Mouse (Mus musculus) hindbrain, embryonic 12.5 days (tissue): ENCODE results near the gene Snx5. TPM values are rescaled to one million over a fixed set of nuclear protein-coding genes. Genes with fewer than 3 reads are reported as not detected.

Experiments used
- ATAC-seq: fragments of 200-750 bp; cut with Nextera tagmentation; 2 replicates; pipeline ENCODE4 v1.8.0; 2017; ENCODE audit warnings: moderate TSS enrichment; ENCODE audit not compliant: low FRiP score
- H3K27ac ChIP-seq: fragments of 300-500 bp; sonication (generic); 2 replicates; pipeline ENCODE4 v1.5.1; 2016; ENCODE audit warnings: mild to moderate bottlenecking
- H3K27me3 ChIP-seq: fragments of 300-500 bp; sonication (generic); 2 replicates; pipeline ENCODE4 v1.6.1; 2016; ENCODE audit warnings: mild to moderate bottlenecking
- H3K36me3 ChIP-seq: fragments of 300-500 bp; sonication (generic); 2 replicates; pipeline ENCODE4 v1.6.1; 2016; ENCODE audit warnings: mild to moderate bottlenecking
- H3K4me1 ChIP-seq: fragments of 300-500 bp; sonication (generic); 2 replicates; pipeline ENCODE4 v1.6.1; 2016
- H3K4me2 ChIP-seq: fragments of 300-500 bp; sonication (generic); replicated peaks from 2 replicates; pipeline ENCODE4 v1.6.1; 2016; ENCODE audit warnings: mild to moderate bottlenecking
- H3K4me3 ChIP-seq: fragments of 300-500 bp; sonication (generic); 2 replicates; pipeline ENCODE4 v1.5.1; 2016; ENCODE audit warnings: mild to moderate bottlenecking
- H3K9ac ChIP-seq: fragments of 300-500 bp; sonication (generic); 2 replicates; pipeline ENCODE4 v1.6.1; 2016; ENCODE audit warnings: mild to moderate bottlenecking, moderate library complexity
- H3K9me3 ChIP-seq: fragments of 300-500 bp; sonication (generic); replicated peaks from 2 replicates; pipeline ENCODE4 v1.6.1; 2016; ENCODE audit warnings: mild to moderate bottlenecking
- WGBS: fragments of 180-500 bp; shearing (Covaris S2); methylation state at CpG from one replicate; pipeline ENCODE4 v1.1.7; 2016; 5-methylcytosine and 5-hydroxymethylcytosine counted together
- polyA plus RNA-seq: library from polyadenylated mRNA; unstranded; fragments of >200 nt; fragmentation: Nextera tagmentation; extraction: Ambion mirVana; gene quantifications from 2 replicates; pipeline ENCODE4 v1.2.1, GENCODE M21; 2016

Gene Snx5
- polyA plus RNA-seq, 1 experiment from 2014 or later, result 93.0 TPM

DNA sequence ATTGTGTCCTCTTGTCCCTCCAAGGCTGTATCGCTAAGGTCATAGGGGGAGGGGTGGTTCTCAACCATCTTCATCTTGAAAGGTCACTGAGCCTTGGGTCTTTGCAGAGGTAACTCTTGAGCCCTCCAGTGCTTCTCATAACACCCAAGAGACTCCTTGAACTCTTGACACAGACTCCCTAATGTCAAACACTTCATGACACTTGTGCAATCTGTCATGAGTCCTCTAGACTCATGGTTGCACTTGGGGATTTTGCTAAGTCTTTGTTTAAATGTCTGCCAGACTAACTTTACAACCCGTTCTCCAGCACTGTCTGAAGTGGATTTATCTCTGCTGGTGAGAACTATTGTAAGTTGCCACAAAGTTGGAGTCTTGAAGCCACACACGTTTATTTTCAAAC, 61.3 kb downstream of the Snx5 start:
- H3K4me1 ChIP-seq, result 0 out of 2 replicates have a peak, but pooled peaks cover 2% of the 10 kb centered on the region

DNA sequence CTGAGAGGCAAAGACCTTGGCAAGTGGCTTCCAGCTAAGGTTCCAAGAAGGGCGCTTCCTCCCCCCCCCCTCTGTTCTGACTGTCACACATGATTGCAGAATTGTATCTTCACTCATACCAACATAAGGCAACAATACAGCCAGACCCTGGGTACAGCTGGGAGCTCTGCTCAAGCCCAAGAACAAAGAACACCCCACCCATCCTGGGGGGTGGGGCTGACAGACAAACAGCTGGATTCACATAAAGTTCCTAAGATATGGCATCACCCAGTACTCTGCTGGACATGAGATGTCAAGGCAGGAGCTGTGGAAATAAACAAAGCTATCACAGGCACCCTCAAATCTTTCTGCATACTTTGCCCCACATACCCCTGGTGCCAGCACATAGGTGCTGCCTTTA, 63.3 kb downstream of the Snx5 start:
- Histone ChIP-seq H3K27me3 (no peaks in the 10 kb centered on the region), H3K27ac (no peak overlapping the region), H3K4me1 (peaks cover 6% of the 10 kb centered on the region; the same call in 1 of the 2 replicates), H3K4me2 (no peak overlapping the region), H3K4me3 (no peak overlapping the region), H3K36me3 (no peaks in the 10 kb centered on the region), H3K9ac (no peak overlapping the region), H3K9me3 (no peaks in the 10 kb centered on the region)
- WGBS, result 92% methylated on average over 1 of the region's 1 CpGs
- no peak for ATAC-seq

More for the DNA sequence above, 61.3 kb downstream of the Snx5 start:
- Histone ChIP-seq H3K27me3 (no peaks in the 10 kb centered on the region), H3K27ac (no peak overlapping the region), H3K36me3 (no peaks in the 10 kb centered on the region), H3K9ac (no peak overlapping the region), H3K4me2 (no peak overlapping the region), H3K4me3 (no peak overlapping the region), H3K9me3 (no peaks in the 10 kb centered on the region)
- no peak for ATAC-seq
- 84% methylated on average over 3 of the region's 3 CpGs for WGBS

DNA sequence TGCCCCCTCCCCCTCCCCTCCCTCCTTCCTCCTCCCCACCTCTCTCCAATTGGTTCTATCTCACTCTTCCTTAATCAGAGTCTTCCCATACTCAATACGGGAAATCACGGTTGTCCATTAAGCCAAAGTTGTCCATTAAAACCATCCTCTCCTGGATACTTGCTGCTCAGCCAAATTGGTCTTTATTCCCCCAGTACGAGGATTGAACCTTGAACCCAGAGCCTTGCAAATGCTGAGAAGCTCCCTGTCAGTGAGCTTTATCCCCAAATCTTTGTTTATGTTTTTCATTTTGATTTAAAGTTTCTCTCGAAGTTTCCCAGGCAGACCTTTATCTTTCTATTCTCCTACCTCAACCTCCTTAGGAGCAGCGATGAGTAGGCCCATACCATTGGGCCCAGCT, 67.7 kb downstream of the Snx5 start:
- Histone ChIP-seq H3K36me3 (no peaks in the 10 kb centered on the region), H3K4me3 (no peak overlapping the region), H3K27ac (no peak overlapping the region), H3K9me3 (no peaks in the 10 kb centered on the region), H3K9ac (no peak overlapping the region), H3K4me1 (peaks cover 6% of the 10 kb centered on the region; the same call in 1 of the 2 replicates), H3K4me2 (no peak overlapping the region), H3K27me3 (no peaks in the 10 kb centered on the region)
- ATAC-seq, result no peak
- 94% methylated on average over 5 of the region's 5 CpGs for WGBS

DNA sequence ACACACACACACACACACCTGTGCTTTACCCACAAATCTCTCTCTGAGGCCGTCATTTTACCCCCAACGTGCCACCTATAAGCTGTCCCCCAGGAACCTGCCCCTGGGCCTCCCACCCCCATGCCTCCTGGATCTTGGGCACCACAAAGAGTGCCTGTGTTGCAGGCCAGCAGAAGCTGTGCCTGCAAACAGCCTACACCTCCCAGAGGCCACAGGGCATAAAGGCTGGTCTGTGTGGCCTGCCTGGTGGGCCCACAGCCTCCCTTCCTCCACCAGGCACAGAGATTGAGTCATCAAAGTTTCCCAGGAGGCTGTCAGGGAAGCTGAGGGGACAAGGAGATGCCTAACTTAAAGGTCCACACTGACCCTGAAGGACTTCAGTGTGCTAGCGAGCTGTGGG, 68.1 kb downstream of the Snx5 start:
- H3K27ac ChIP-seq, result no peak overlapping the region
- H3K4me3 ChIP-seq, result no peak overlapping the region
- no peaks in the 10 kb centered on the region for H3K9me3 ChIP-seq
- no peak overlapping the region for H3K9ac ChIP-seq
- H3K36me3 ChIP-seq, result no peaks in the 10 kb centered on the region
- H3K4me2 ChIP-seq, result no peak overlapping the region
- WGBS, result 72% methylated on average over 3 of the region's 3 CpGs
- peaks cover 6% of the 10 kb centered on the region; the same call in 1 of the 2 replicates for H3K4me1 ChIP-seq
- ATAC-seq, result no peak
- no peaks in the 10 kb centered on the region for H3K27me3 ChIP-seq

DNA sequence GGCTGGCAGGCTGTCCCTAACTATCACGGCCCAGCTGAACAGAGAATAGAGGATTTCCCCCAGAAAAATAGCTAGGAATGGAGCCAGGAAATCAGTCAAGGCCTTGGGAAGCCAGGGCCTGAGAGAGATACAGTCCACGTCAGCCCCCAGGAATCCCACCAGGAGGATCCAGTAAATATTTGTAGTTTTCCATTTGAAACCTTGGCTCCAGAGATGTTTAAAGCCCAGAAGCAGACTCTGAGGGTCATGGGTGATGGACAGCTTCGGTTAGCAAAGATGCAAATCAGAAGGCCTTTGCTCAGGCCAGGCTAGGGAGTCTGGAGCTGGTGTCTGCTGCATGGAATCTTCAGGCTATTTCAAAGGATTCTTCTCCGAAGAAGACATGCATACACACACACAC, 68.6 kb downstream of the Snx5 start:
- Histone ChIP-seq H3K9me3 (no peaks in the 10 kb centered on the region), H3K36me3 (no peaks in the 10 kb centered on the region), H3K27ac (no peak overlapping the region), H3K27me3 (no peaks in the 10 kb centered on the region), H3K4me2 (no peak overlapping the region), H3K4me3 (no peak overlapping the region), H3K9ac (no peak overlapping the region), H3K4me1 (peaks cover 4% of the 10 kb centered on the region; the same call in 1 of the 2 replicates)
- no peak for ATAC-seq
- 77% methylated on average over 4 of the region's 4 CpGs for WGBS

Other genes starting within 250 kb of the Snx5 start
- not detected in 2 replicates for gene Banf2, start 237.8 kb downstream of the Snx5 start, polyA plus RNA-seq
- gene Mgme1, start 243 bp downstream of the Snx5 start, polyA plus RNA-seq, result 15.4 and 16.2 TPM in 2 replicates
- gene Ovol2, start 61.2 kb upstream of the Snx5 start, polyA plus RNA-seq, result 0.44 and 1.3 TPM in 2 replicates
- 37.7 and 40.7 TPM in 2 replicates for gene Kat14, start 98.1 kb upstream of the Snx5 start, polyA plus RNA-seq
- gene Pet117, start 98.1 kb upstream of the Snx5 start, polyA plus RNA-seq, result 1.1 and 2.3 TPM in 2 replicates